Mouse (Mus musculus) megakaryocyte-erythroid progenitor cell, adult 5-6 weeks (primary cell): Measurements from ENCODE around the gene Lpp. TPM values are rescaled to one million over a fixed set of nuclear protein-coding genes. Genes with fewer than 3 reads are reported as not detected.

Experiments
- ATAC-seq: replicated peaks from 2 replicates; pipeline ENCODE4 v1.8.0; 2016; ENCODE audit warnings: mild to moderate bottlenecking, inconsistent platforms; ENCODE audit not compliant: severe bottlenecking, poor library complexity, low FRiP score, low TSS enrichment
- total RNA-seq, 2 experiments: library from RNA; stranded (forward) in 1 of 2; stranded (reverse) in 1 of 2; fragments of 200-1000, 215-1000 nt in 1 of 2; fragments of >200 nt in 1 of 2; fragmentation: Nextera tagmentation in 1 of 2; gene quantifications; 2 replicates each; pipeline ENCODE4 v1.2.3; 2014 to 2017

Gene Lpp
- total RNA-seq, 2 experiments from 2014 or later, result 0.47 to 3.3 TPM

GRCm38 (mm10) chr16:24930621-24931020, 537.3 kb downstream of the Lpp start:
- no peak for ATAC-seq

DNA sequence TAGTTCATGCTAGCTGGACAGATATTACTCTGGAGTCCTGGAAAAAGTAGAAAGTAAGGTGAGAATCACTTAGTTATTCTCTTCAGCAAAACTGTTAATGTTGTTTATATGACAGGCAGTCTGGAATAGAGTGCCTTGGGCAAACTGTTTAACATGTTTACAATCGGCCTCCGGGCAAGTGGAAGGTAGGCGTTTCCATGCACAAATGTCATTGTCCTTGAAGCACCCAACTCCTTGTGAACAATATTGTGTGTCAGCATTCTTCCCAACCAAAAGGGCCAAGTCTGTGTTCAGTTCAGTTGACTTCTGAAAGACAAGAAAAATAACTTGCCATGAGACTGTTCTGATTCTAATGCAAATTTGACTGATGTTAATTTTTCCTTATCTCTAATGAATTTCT, 539.5 kb downstream of the Lpp start:
- ATAC-seq, result no peak

DNA sequence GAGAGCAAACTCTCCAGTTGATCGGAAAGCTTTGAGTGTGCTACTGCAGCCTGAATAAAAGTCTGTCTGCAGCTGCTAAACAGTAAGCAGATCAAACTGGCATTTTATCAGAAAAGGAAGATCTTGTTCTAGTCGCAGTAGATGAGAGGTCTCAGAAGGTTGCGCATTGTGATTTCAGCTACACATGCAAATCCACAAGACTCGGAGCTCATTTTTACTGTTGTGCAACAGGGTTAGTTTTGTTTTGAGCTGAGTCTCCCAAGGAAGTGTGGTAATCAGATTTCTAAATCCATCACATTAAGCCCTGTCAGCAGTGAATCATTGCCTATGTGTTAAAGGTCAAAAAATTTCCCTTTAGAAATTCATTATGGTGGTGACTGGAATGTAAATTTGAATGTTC, 540.4 kb downstream of the Lpp start:
- no peak for ATAC-seq

DNA sequence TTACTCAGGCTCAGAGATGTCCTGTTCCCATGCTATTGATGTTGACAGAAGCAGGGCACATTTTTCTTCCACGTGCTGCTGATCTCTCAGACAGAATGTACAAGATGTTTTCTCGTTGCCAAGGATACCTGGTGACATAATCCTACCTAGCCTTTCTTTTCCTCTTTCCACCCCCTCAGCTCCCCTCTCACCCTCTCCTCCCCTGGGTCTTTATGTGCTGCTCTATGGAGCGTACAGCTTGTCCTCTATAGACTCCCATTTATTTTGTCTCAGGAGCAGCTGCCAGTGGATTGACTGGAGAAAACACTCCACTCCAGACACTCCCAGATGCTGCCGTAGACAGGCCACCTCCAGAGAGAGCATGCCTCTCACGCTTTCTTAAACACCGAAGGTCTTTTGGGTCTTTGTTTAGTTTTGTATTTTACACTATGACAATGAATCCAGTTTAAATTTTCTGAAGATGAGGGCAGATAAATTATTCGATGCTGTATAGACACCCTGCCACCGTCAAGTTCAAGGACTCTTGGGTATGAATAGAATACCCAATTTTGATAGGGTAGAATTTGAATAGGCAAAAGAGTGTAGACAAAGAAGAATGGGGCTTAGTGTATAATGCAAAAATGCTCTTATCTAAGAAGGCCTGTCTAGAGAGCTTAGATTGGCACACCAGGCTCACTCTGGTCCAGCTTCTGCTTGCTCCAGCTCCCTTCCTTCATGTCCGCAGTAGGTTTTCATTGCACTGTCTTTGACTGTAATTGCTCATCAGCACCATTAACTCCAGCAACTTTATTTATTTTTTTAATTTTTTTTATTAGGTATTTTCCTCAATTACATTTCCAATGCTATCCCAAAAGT, 548.2 kb downstream of the Lpp start:
- no peak for ATAC-seq

- ATAC-seq, result no peak
These were observed 550.4 kb downstream of the Lpp start for GRCm38 (mm10) chr16:24943486-24944261.

DNA sequence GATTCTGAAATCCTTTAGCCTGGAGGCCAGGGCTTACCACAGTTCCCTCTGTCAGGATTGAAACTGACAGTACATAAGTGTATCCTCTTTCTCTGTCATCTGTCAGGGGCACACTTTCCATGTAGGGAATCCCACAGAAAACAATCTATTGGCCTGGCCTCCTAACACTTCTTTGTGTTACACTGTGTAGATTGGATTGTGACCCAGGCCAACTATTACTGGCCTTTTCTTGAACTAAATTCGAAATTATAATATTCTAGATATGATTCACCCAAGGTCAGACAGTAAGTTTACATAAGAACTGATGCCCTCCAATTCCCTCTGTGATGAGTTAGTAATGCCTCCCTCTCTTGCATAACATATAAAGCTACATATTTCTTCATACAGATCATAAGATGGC, 553.0 kb downstream of the Lpp start:
- ATAC-seq, result no peak

DNA sequence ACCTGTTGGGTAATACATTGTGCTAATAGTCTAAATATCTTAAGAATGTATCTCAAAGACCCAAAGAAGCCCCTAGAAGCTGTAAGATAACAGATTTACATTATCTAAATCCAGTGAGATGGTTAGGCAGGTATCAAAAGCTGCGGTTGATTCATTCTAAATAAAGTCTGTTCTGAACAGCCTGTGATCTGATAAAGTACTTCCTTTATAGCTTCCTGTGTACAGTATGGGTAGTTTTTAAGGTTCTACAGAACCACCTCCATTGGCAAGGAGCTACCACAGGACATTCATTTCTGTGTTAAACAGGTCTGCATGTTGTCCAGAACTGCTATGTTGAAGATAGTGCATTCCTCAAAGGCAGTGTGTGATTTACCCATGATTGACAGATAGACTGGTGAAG, 554.2 kb downstream of the Lpp start:
- no peak for ATAC-seq

- ATAC-seq, result no peak
These were observed 554.9 kb downstream of the Lpp start for GRCm38 (mm10) chr16:24948091-24948690.

GRCm38 (mm10) chr16:24949265-24949664, 556.0 kb downstream of the Lpp start:
- no peak for ATAC-seq

GRCm38 (mm10) chr16:24950112-24950743, 556.9 kb downstream of the Lpp start:
- ATAC-seq, result no peak

- ATAC-seq, result no peak
These were observed 558.6 kb downstream of the Lpp start for GRCm38 (mm10) chr16:24951909-24952308.

- no peak for ATAC-seq
These were observed 561.7 kb downstream of the Lpp start for GRCm38 (mm10) chr16:24955054-24955453.

- ATAC-seq, result no peak
These were observed 565.4 kb downstream of the Lpp start for GRCm38 (mm10) chr16:24958661-24959060.

GRCm38 (mm10) chr16:24960901-24961806, 567.8 kb downstream of the Lpp start:
- no peak for ATAC-seq

DNA sequence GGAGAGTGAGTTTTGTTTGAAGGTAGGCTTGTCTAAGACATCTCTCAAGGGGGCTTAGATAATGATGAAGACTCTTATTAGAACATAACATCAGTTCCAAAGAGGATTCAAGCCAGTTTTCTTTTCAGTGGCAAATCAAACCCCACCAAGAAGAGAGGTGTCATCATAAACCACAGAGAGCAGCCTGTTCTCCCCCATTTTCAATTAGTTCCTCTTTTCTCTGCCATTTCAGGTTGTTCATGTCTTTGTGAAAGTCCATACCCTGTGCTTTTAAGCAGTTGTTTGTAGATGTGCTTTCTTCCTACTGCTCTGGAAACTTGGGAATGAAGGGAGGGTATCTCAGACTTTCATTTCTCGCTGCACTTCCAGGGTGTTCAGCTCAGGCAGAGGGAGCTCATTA, 571.0 kb downstream of the Lpp start:
- no peak for ATAC-seq

DNA sequence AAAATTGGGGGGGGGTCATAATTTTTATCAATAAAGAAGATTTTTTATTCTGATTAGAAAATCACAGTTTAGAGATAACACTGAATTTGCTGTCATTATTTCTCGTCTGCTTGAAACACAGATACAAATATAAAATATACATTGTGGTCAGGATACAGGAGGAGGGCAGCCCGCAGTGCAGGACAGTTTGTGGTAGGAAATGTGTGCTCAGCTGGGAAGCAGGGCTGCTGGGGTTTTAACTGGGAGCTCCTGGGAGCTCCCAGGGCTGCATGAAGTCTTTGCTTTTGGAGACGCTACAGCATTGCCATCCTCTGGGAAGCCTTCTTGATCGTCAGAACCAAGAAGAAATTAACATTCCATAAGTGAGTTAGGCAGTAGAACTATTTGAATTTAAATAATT, 571.8 kb downstream of the Lpp start:
- no peak for ATAC-seq

- ATAC-seq, result no peak
These were observed 573.2 kb downstream of the Lpp start for GRCm38 (mm10) chr16:24966460-24966859.

DNA sequence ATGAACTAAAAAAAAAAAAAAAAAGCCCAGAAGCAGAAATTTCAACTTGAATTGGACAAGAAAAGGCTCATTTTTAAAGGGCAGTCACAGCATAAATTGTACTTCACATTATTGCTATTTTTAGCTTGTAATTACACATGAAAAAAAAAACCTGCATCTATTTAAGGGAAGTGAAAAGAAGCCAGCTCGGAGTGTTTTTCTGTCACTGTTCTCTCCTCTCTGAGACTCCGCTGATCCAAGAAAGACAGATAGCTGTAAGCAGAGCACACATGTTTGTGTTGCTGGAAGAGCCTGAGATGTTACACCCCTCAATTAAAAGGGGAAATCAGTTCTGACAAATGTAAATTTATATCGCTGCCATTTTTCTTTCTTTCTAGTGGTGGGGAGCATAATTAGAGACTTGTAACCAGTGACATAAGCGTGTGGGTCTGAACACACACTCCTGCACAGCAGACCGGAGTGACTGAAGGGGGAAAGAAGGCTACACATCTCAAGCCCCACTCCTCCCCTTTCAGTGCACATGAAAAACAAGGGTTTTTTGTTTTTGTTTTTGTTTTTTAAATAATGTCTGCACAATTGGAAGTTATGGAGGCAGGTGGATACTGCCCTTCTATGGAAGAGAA, 579.8 kb downstream of the Lpp start:
- no peak for ATAC-seq

GRCm38 (mm10) chr16:24977771-24978170, 584.5 kb downstream of the Lpp start:
- ATAC-seq, result no peak
